Comparison of ENCODE assay signal across 19 mouse cellular contexts in genomic region chr3:84261863-84262262, GRCm38 (mm10). TPM values are rescaled to one million over a fixed set of nuclear protein-coding genes. Genes with fewer than 3 reads are reported as not detected.
DNase-seq lines count a peak whose midpoint lies in the region; ATAC-seq and TF ChIP-seq lines count a peak whose summit lies in the region.
"Had no signal": no experiment of that assay in that cellular context is flagged by ENCODE, and none has a peak within 500 bp of the region (broad histone marks: within the 10 kb centered on the region; RNA-seq: fewer than 3 reads in every experiment).

No protein-coding gene starts in this region.

- intact Hi-C loops in heart, adult 2 months (cut with DNase I) = loop anchor here (5.0 kb wide), 1 partner anchor 50 kb away; no protein-coding TSS in a partner anchor

- ATAC-seq in hindbrain, postnatal 0 days = no peak
- no peak for ATAC-seq in hindbrain, embryonic 14.5 days (ENCODE audit: low FRiP score)
- no peak for ATAC-seq in midbrain, embryonic 15.5 days (replicated peaks)
- ATAC-seq in midbrain, embryonic 16.5 days = no peak
- no peak for ATAC-seq in intestine, postnatal 0 days
- ATAC-seq in stomach, postnatal 0 days (ENCODE audit: low FRiP score, low TSS enrichment) = no peak
- ATAC-seq: forebrain, embryonic 13.5 days had no signal

- peaks cover 2% of the 10 kb centered on the region; the same call in 1 of the 2 replicates for H3K79me2 ChIP-seq in heart, adult 2 months (replicated peaks; ENCODE audit: control insufficient read depth, insufficient read depth, low read length)

- no peaks in the 10 kb centered on the region for H3K36me3 ChIP-seq in hindbrain, postnatal 0 days (ENCODE audit: insufficient read depth, low read length)
- no peaks in the 10 kb centered on the region for H3K36me3 ChIP-seq in hindbrain, embryonic 14.5 days (replicated peaks; ENCODE audit: control insufficient read depth, insufficient read depth)
- no peaks in the 10 kb centered on the region for H3K36me3 ChIP-seq in midbrain, embryonic 15.5 days (replicated peaks)
- H3K36me3 ChIP-seq in midbrain, embryonic 16.5 days (ENCODE audit: control insufficient read depth, insufficient read depth, low read length) = no peaks in the 10 kb centered on the region
- H3K36me3 ChIP-seq in intestine, postnatal 0 days (ENCODE audit: control insufficient read depth, insufficient read depth) = no peaks in the 10 kb centered on the region
- H3K36me3 ChIP-seq in stomach, postnatal 0 days (ENCODE audit: control insufficient read depth, insufficient read depth, low read length) = no peaks in the 10 kb centered on the region
- no peaks in the 10 kb centered on the region for H3K36me3 ChIP-seq in heart, adult 2 months (ENCODE audit: control insufficient read depth, insufficient read depth, low read length)
- H3K36me3 ChIP-seq: embryonic facial prominence, embryonic 13.5 days; heart, embryonic 15.5 days; hindbrain, embryonic 13.5 days had no signal

- H3K27ac ChIP-seq in hindbrain, postnatal 0 days = no peak overlapping the region
- H3K27ac ChIP-seq in hindbrain, embryonic 14.5 days = no peak overlapping the region
- H3K27ac ChIP-seq in midbrain, embryonic 15.5 days = 0 out of 2 replicates have a peak overlapping the region, but pooled peaks have one; percentile 9
- no peak overlapping the region for H3K27ac ChIP-seq in midbrain, embryonic 16.5 days (ENCODE audit: low read length)
- H3K27ac ChIP-seq in intestine, postnatal 0 days (ENCODE audit: low read depth, low read length) = peak overlapping the region; percentile 58
- peak overlapping the region; percentile 67; the same call in 1 of the 2 replicates for H3K27ac ChIP-seq in stomach, postnatal 0 days (replicated peaks)
- H3K27ac ChIP-seq in heart, adult 2 months = no peak overlapping the region
- H3K27ac ChIP-seq: embryonic facial prominence, embryonic 13.5 days; heart, embryonic 15.5 days; hindbrain, embryonic 13.5 days had no signal

- H3K27me3 ChIP-seq in hindbrain, postnatal 0 days (ENCODE audit: insufficient read depth, low read length) = no peaks in the 10 kb centered on the region
- H3K27me3 ChIP-seq in hindbrain, embryonic 14.5 days (ENCODE audit: control insufficient read depth, insufficient read depth, low read length) = no peaks in the 10 kb centered on the region
- H3K27me3 ChIP-seq in midbrain, embryonic 15.5 days (replicated peaks) = no peaks in the 10 kb centered on the region
- no peaks in the 10 kb centered on the region for H3K27me3 ChIP-seq in midbrain, embryonic 16.5 days (ENCODE audit: control insufficient read depth, insufficient read depth, low read depth, low read length)
- no peaks in the 10 kb centered on the region for H3K27me3 ChIP-seq in intestine, postnatal 0 days (replicated peaks; ENCODE audit: control insufficient read depth, insufficient read depth, low read length)
- H3K27me3 ChIP-seq in stomach, postnatal 0 days (ENCODE audit: control insufficient read depth, insufficient read depth, low read length) = no peaks in the 10 kb centered on the region
- H3K27me3 ChIP-seq in heart, adult 2 months (ENCODE audit: control insufficient read depth, insufficient read depth, low read length) = no peaks in the 10 kb centered on the region
- H3K27me3 ChIP-seq: forebrain, embryonic 13.5 days; hindbrain, embryonic 13.5 days had no signal

- H3K4me2 ChIP-seq in hindbrain, postnatal 0 days (ENCODE audit: low read depth, low read length) = no peak overlapping the region
- H3K4me2 ChIP-seq in hindbrain, embryonic 14.5 days (replicated peaks) = no peak overlapping the region
- no peak overlapping the region for H3K4me2 ChIP-seq in midbrain, embryonic 15.5 days
- H3K4me2 ChIP-seq in midbrain, embryonic 16.5 days (ENCODE audit: low read length) = no peak overlapping the region
- peak overlapping the region; percentile 47; the same call in 1 of the 2 replicates for H3K4me2 ChIP-seq in intestine, postnatal 0 days (replicated peaks; ENCODE audit: low read depth)
- H3K4me2 ChIP-seq in stomach, postnatal 0 days (replicated peaks; ENCODE audit: low read depth) = no peak overlapping the region
- H3K4me2 ChIP-seq: embryonic facial prominence, embryonic 13.5 days; forebrain, embryonic 13.5 days; heart, embryonic 11.5 days; heart, embryonic 15.5 days; hindbrain, embryonic 13.5 days had no signal

- no peak for TF ChIP-seq CTCF in hindbrain, postnatal 0 days (IDR thresholded peaks at IDR 0.05; ENCODE audit: low read depth)
- TF ChIP-seq CTCF in intestine, postnatal 0 days (IDR thresholded peaks at IDR 0.05; ENCODE audit: low read depth) = no peak
- TF ChIP-seq CTCF in stomach, postnatal 0 days (IDR thresholded peaks at IDR 0.05; ENCODE audit: low read depth) = no peak
- no peak for TF ChIP-seq CTCF in heart, adult 2 months (IDR thresholded peaks at IDR 0.05)

- no peaks in the 10 kb centered on the region for H3K9me3 ChIP-seq in hindbrain, postnatal 0 days (ENCODE audit: low read length)
- no peaks in the 10 kb centered on the region for H3K9me3 ChIP-seq in hindbrain, embryonic 14.5 days (ENCODE audit: control insufficient read depth, low read length)
- no peaks in the 10 kb centered on the region for H3K9me3 ChIP-seq in midbrain, embryonic 15.5 days
- H3K9me3 ChIP-seq in midbrain, embryonic 16.5 days (replicated peaks; ENCODE audit: control insufficient read depth, low read length, poor library complexity, severe bottlenecking) = no peaks in the 10 kb centered on the region
- no peaks in the 10 kb centered on the region for H3K9me3 ChIP-seq in intestine, postnatal 0 days (ENCODE audit: control insufficient read depth)
- no peaks in the 10 kb centered on the region for H3K9me3 ChIP-seq in stomach, postnatal 0 days (ENCODE audit: control insufficient read depth, low read length)
- H3K9me3 ChIP-seq: embryonic facial prominence, embryonic 13.5 days; forebrain, embryonic 13.5 days; heart, embryonic 15.5 days; hindbrain, embryonic 13.5 days had no signal

- peak; percentile 32 for DNase-seq in hindbrain, postnatal 0 days (ENCODE audit: low spot score)
- DNase-seq in hindbrain, embryonic 14.5 days (ENCODE audit: low spot score) = no peak
- DNase-seq in stomach, postnatal 0 days (ENCODE audit: low spot score) = no peak
- no peak for DNase-seq in heart, adult 2 months
- DNase-seq: adrenal gland, adult 2 months; adrenal gland, postnatal 25 days; cerebellum, adult 2 months; cerebellum, postnatal 25 days; gastrocnemius, postnatal 10 days; heart, adult 18-20 months; heart, postnatal 14 days had no signal

- no peaks in the 10 kb centered on the region for H3K4me1 ChIP-seq in hindbrain, postnatal 0 days (ENCODE audit: insufficient read depth, low read length)
- H3K4me1 ChIP-seq in hindbrain, embryonic 14.5 days (replicated peaks; ENCODE audit: control insufficient read depth, insufficient read depth, low read length) = peaks cover 43% of the 10 kb centered on the region
- H3K4me1 ChIP-seq in midbrain, embryonic 15.5 days = peaks cover 40% of the 10 kb centered on the region
- H3K4me1 ChIP-seq in midbrain, embryonic 16.5 days (ENCODE audit: control insufficient read depth, insufficient read depth, low read length) = peaks cover 26% of the 10 kb centered on the region
- 0 out of 2 replicates have a peak, but pooled peaks cover 6% of the 10 kb centered on the region for H3K4me1 ChIP-seq in intestine, postnatal 0 days (replicated peaks; ENCODE audit: control insufficient read depth, insufficient read depth, low read length)
- H3K4me1 ChIP-seq in stomach, postnatal 0 days (replicated peaks; ENCODE audit: control insufficient read depth, insufficient read depth) = peaks cover 2% of the 10 kb centered on the region; the same call in 1 of the 2 replicates
- H3K4me1 ChIP-seq in heart, adult 2 months (ENCODE audit: control insufficient read depth, insufficient read depth, low read length) = peaks cover 1% of the 10 kb centered on the region; the same call in 1 of the 2 replicates

- WGBS in hindbrain, postnatal 0 days = 64% methylated on average over 6 of the region's 6 CpGs
- WGBS in hindbrain, embryonic 14.5 days = 66% methylated on average over 6 of the region's 6 CpGs
- 79% methylated on average over 6 of the region's 6 CpGs for WGBS in midbrain, embryonic 15.5 days
- WGBS in midbrain, embryonic 16.5 days = 76% methylated on average over 6 of the region's 6 CpGs
- 77% methylated on average over 6 of the region's 6 CpGs for WGBS in intestine, postnatal 0 days
- WGBS in stomach, postnatal 0 days = 79% methylated on average over 6 of the region's 6 CpGs
- WGBS in heart, adult 2 months = 93% methylated on average over 6 of the region's 6 CpGs

- no peak overlapping the region for H3K4me3 ChIP-seq in hindbrain, postnatal 0 days (ENCODE audit: low read length)
- no peak overlapping the region for H3K4me3 ChIP-seq in hindbrain, embryonic 14.5 days (replicated peaks; ENCODE audit: low read length)
- no peak overlapping the region for H3K4me3 ChIP-seq in midbrain, embryonic 15.5 days
- no peak overlapping the region for H3K4me3 ChIP-seq in midbrain, embryonic 16.5 days (ENCODE audit: low read depth, low read length)
- H3K4me3 ChIP-seq in intestine, postnatal 0 days (ENCODE audit: low read depth, low read length) = no peak overlapping the region
- no peak overlapping the region for H3K4me3 ChIP-seq in stomach, postnatal 0 days (ENCODE audit: low read depth, low read length)
- H3K4me3 ChIP-seq in heart, adult 2 months = no peak overlapping the region
- H3K4me3 ChIP-seq: embryonic facial prominence, embryonic 13.5 days; forebrain, embryonic 13.5 days; heart, embryonic 15.5 days; hindbrain, embryonic 13.5 days had no signal

- no peak overlapping the region for H3K9ac ChIP-seq in hindbrain, postnatal 0 days (replicated peaks; ENCODE audit: low read length)
- no peak overlapping the region for H3K9ac ChIP-seq in hindbrain, embryonic 14.5 days
- no peak overlapping the region for H3K9ac ChIP-seq in midbrain, embryonic 15.5 days
- no peak overlapping the region for H3K9ac ChIP-seq in midbrain, embryonic 16.5 days (ENCODE audit: low read depth, low read length)
- H3K9ac ChIP-seq in intestine, postnatal 0 days (ENCODE audit: low read depth, low read length) = no peak overlapping the region
- no peak overlapping the region for H3K9ac ChIP-seq in stomach, postnatal 0 days (ENCODE audit: low read length)
- H3K9ac ChIP-seq in heart, adult 2 months (ENCODE audit: low read depth, low read length) = no peak overlapping the region
- H3K9ac ChIP-seq: embryonic facial prominence, embryonic 13.5 days; forebrain, embryonic 13.5 days; heart, embryonic 15.5 days had no signal

- no peak for TF ChIP-seq EP300 in stomach, postnatal 0 days (optimal IDR thresholded peaks at IDR 0.05)
- TF ChIP-seq EP300 in heart, adult 2 months (IDR thresholded peaks at IDR 0.05; ENCODE audit: insufficient read depth, low read depth, low read length) = no peak

- no peak for TF ChIP-seq POLR2A in heart, adult 2 months (IDR thresholded peaks at IDR 0.05; ENCODE audit: insufficient read depth, low read depth, low read length)

RNA-seq across cellular contexts. Expression of gene Trim2, which starts 44.8 kb away (rescaled TPM):
- 217 and 236 TPM in 2 replicates for total RNA-seq in hindbrain, postnatal 0 days (2014; rRNA removed)
- 116 and 130 TPM in 2 replicates for polyA plus RNA-seq in hindbrain, postnatal 0 days (2015; fragmentation: Nextera tagmentation; extraction: Ambion mirVana)
- polyA plus RNA-seq in hindbrain, embryonic 14.5 days (2014; fragmentation: Nextera tagmentation; extraction: Ambion mirVana) = 136 and 151 TPM in 2 replicates
- polyA plus RNA-seq in midbrain, embryonic 15.5 days (2015; fragmentation: Nextera tagmentation; extraction: Ambion mirVana) = 158 and 159 TPM in 2 replicates
- 174 and 182 TPM in 2 replicates for polyA plus RNA-seq in midbrain, embryonic 16.5 days (2015; fragmentation: Nextera tagmentation; extraction: Ambion mirVana)
- 21.2 and 22.5 TPM in 2 replicates for polyA plus RNA-seq in intestine, postnatal 0 days (2015; fragmentation: Nextera tagmentation; extraction: Ambion mirVana)
- polyA plus RNA-seq in stomach, postnatal 0 days (2015; fragmentation: Nextera tagmentation; extraction: Ambion mirVana) = 30.0 and 30.7 TPM in 2 replicates
- total RNA-seq in heart, adult 2 months (2021) = 1 to 10 TPM; 4.7 to 5.2 TPM
- polyA plus RNA-seq in heart, adult 2 months (2012; rRNA removed) = 5.7 and 5.8 TPM in 2 replicates

Comparison
In these comparisons a context has a peak if more than half of its experiments do, and no peak if none do; other contexts are left out.
1. H3K27ac ChIP-seq: peak in midbrain, embryonic 15.5 days (single experiment), intestine, postnatal 0 days (single experiment) and stomach, postnatal 0 days (single experiment); none in hindbrain, postnatal 0 days (single experiment), hindbrain, embryonic 14.5 days (single experiment), midbrain, embryonic 16.5 days (single experiment) and heart, adult 2 months (single experiment).